Mouse (Mus musculus) thymus, adult 2 months (tissue): ENCODE measurements at regions not wholly inside any gene's neighbourhood (a gene's known extent, or its start where the extent isn't known, plus 50 kb on each side); places are given as distances from the start of the nearest gene placed in this dataset.

Experiments used
- CTCF ChIP-seq: fragments of 200-500 bp; IDR thresholded peaks from 2 replicates; pipeline ENCODE4 v1.5.1; 2012; ENCODE audit warnings: mild to moderate bottlenecking, control low read depth, low read length, moderate library complexity, borderline replicate concordance; ENCODE audit not compliant: control insufficient read depth, poor library complexity, insufficient read depth; ENCODE audit errors: extremely low read depth
- POLR2A ChIP-seq: fragments of 200-500 bp; IDR thresholded peaks from 2 replicates; pipeline ENCODE4 v1.6.1; 2012; ENCODE audit warnings: mild to moderate bottlenecking, low read length, control low read depth, moderate library complexity; ENCODE audit not compliant: control insufficient read depth, poor library complexity, insufficient read depth; ENCODE audit errors: extremely low read depth

DNA sequence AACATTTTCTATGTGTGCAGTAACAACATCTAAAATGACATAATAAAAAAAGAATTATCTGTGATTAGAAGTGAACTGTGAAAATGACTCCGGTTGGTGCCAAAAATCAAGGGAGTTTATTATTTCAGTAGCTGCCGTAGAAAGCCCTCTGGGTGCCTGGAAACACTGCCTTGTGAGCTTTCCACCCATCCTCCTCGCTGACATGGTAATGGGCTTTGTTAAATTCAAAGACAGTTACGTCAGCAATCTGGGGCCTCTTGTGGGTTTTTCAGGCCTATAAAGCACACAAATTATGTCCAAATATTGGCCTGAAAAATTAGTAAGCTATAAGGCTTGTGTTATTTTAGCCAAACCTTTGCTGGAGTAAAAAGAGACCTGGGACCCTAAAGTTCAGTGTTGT lies 454.4 kb upstream of the Sox9 start:
- TF ChIP-seq POLR2A: no peak
- TF ChIP-seq CTCF: no peak
